10 mouse cellular contexts compared by ENCODE assay signal in genomic region chr11:106961471-106962081, GRCm38 (mm10). TPM values are rescaled to one million over a fixed set of nuclear protein-coding genes. Genes with fewer than 3 reads are reported as not detected.
DNase-seq lines count a peak whose midpoint lies in the region; ATAC-seq and TF ChIP-seq lines count a peak whose summit lies in the region.
"Had no signal": no experiment of that assay in that cellular context is flagged by ENCODE, and none has a peak within 500 bp of the region (broad histone marks: within the 10 kb centered on the region; RNA-seq: fewer than 3 reads in every experiment).

No protein-coding gene starts in this region.

- peak; percentile 40 for DNase-seq in adrenal gland, adult 2 months
- no peak for DNase-seq in adrenal gland, postnatal 25 days
- peak; percentile 24 to 48 for DNase-seq in spleen, postnatal 10 days (ENCODE audit: low spot score in 2 of 2)
- DNase-seq in layer of hippocampus, postnatal 36 days: no peak
- DNase-seq in layer of hippocampus, adult 2 months (ENCODE audit: low spot score in 2 of 2): no peak
- no peak for DNase-seq in cerebellum, adult 8-10 months

- no peaks in the 10 kb centered on the region for H3K36me3 ChIP-seq in liver, embryonic 15.5 days (replicated peaks)
- H3K36me3 ChIP-seq: embryonic facial prominence, embryonic 15.5 days; midbrain, embryonic 12.5 days had no signal

- no peaks in the 10 kb centered on the region for H3K9me3 ChIP-seq in liver, embryonic 15.5 days (replicated peaks)
- H3K9me3 ChIP-seq: embryonic facial prominence, embryonic 15.5 days; midbrain, embryonic 12.5 days had no signal

- H3K27me3 ChIP-seq in liver, embryonic 15.5 days: no peaks in the 10 kb centered on the region
- H3K27me3 ChIP-seq: embryonic facial prominence, embryonic 15.5 days; midbrain, embryonic 12.5 days had no signal

- H3K4me3 ChIP-seq in brown adipose tissue, adult 24 weeks (ENCODE audit: insufficient read depth, low read depth, low read length): no peak overlapping the region
- no peak overlapping the region for H3K4me3 ChIP-seq in liver, embryonic 15.5 days (replicated peaks)
- H3K4me3 ChIP-seq in layer of hippocampus, adult 2 months: no peak overlapping the region
- H3K4me3 ChIP-seq: embryonic facial prominence, embryonic 15.5 days; midbrain, embryonic 12.5 days had no signal

- no peak overlapping the region for H3K4me2 ChIP-seq in liver, embryonic 15.5 days
- H3K4me2 ChIP-seq: embryonic facial prominence, embryonic 15.5 days; midbrain, embryonic 12.5 days had no signal

- no peak overlapping the region for H3K9ac ChIP-seq in liver, embryonic 15.5 days
- H3K9ac ChIP-seq: embryonic facial prominence, embryonic 15.5 days; midbrain, embryonic 12.5 days had no signal

- TF ChIP-seq CTCF in layer of hippocampus, adult 2 months (conservative IDR thresholded peaks at IDR 0.05): no peak

- WGBS in liver, embryonic 15.5 days (ENCODE audit: insufficient replicate concordance): 18% methylated on average over 13 of the region's 13 CpGs

- peaks cover 22% of the 10 kb centered on the region for H3K4me1 ChIP-seq in brown adipose tissue, adult 24 weeks (ENCODE audit: control insufficient read depth, insufficient read depth, insufficient read length, low read length)
- peaks cover 28% of the 10 kb centered on the region for H3K4me1 ChIP-seq in liver, embryonic 15.5 days (replicated peaks)

- peak overlapping the region; percentile 32 for H3K27ac ChIP-seq in brown adipose tissue, adult 24 weeks (replicated peaks; ENCODE audit: low read depth, low read length)
- H3K27ac ChIP-seq in liver, embryonic 15.5 days (replicated peaks): peak overlapping the region; percentile 62
- H3K27ac ChIP-seq in layer of hippocampus, adult 2 months: no peak overlapping the region
- H3K27ac ChIP-seq: embryonic facial prominence, embryonic 15.5 days; midbrain, embryonic 12.5 days had no signal

- peak; percentile 33; the same call in 1 of the 2 replicates for ATAC-seq in liver, embryonic 15.5 days (ENCODE audit: insufficient read depth)

RNA-seq across cellular contexts. Expression of gene Kpna2, which starts 37.8 kb away (rescaled TPM):
- 10 to 100 TPM; 33.6 to 34.8 TPM for total RNA-seq in adrenal gland, adult 2 months (2021)
- polyA plus RNA-seq in adrenal gland, adult 2 months (2012; rRNA removed): 6.5 and 7.0 TPM in 2 replicates
- total RNA-seq in adrenal gland, postnatal 25 days (2021): 34.7 and 36.0 TPM in 2 replicates
- 11.1 and 13.8 TPM in 2 replicates for polyA plus RNA-seq in brown adipose tissue, adult 24 weeks (2012; ENCODE audit: insufficient read depth, insufficient read length, missing spikeins)
- 246 and 250 TPM in 2 replicates for polyA plus RNA-seq in liver, embryonic 15.5 days (2015; fragmentation: Nextera tagmentation; extraction: Ambion mirVana)
- total RNA-seq in layer of hippocampus, postnatal 36 days (2021): 10 to 100 TPM; 21.5 to 25.2 TPM
- 10 to 100 TPM; 17.7 to 19.1 TPM for total RNA-seq in layer of hippocampus, adult 2 months (2021)

RNA-seq across cellular contexts. Expression of gene Smurf2, which starts 41.1 kb away (rescaled TPM):
- 10 to 100 TPM; 34.6 to 38.2 TPM for total RNA-seq in adrenal gland, adult 2 months (2021)
- 3.6 and 4.7 TPM in 2 replicates for polyA plus RNA-seq in adrenal gland, adult 2 months (2012; rRNA removed)
- total RNA-seq in adrenal gland, postnatal 25 days (2021): 35.3 and 40.8 TPM in 2 replicates
- polyA plus RNA-seq in brown adipose tissue, adult 24 weeks (2012; ENCODE audit: insufficient read depth, insufficient read length, missing spikeins): 13.1 and 18.4 TPM in 2 replicates
- 2.7 and 3.2 TPM in 2 replicates for polyA plus RNA-seq in liver, embryonic 15.5 days (2015; fragmentation: Nextera tagmentation; extraction: Ambion mirVana)
- total RNA-seq in layer of hippocampus, postnatal 36 days (2021): 10 to 100 TPM; 30.4 to 33.4 TPM
- 10 to 100 TPM; 29.6 to 31.1 TPM for total RNA-seq in layer of hippocampus, adult 2 months (2021)

Comparison
In these comparisons a context has a peak if more than half of its experiments do, and no peak if none do; other contexts are left out.
1. DNase-seq: peak in adrenal gland, adult 2 months (single experiment) and spleen, postnatal 10 days (2 of 2); none in adrenal gland, postnatal 25 days (single experiment), layer of hippocampus, postnatal 36 days (0 of 2), layer of hippocampus, adult 2 months (0 of 2) and cerebellum, adult 8-10 months (single experiment).